Mouse (Mus musculus) ovary, postnatal 36 days (tissue): ENCODE data around the gene Plcl2.
A peak's percentile ranks its signal among the peaks of the same experiment; 100 is the strongest.
"Not testable (repeated sequence)": the region's sequence is repeated elsewhere in the genome, so short reads cannot be mapped to it uniquely, and the experiment has no call there.

ENCODE experiments used
- DNase-seq: peaks from one replicate; pipeline ENCODE4 v3.0.0; 2022; ENCODE audit warnings: low spot score, mixed read lengths

Plcl2 gene

DNA sequence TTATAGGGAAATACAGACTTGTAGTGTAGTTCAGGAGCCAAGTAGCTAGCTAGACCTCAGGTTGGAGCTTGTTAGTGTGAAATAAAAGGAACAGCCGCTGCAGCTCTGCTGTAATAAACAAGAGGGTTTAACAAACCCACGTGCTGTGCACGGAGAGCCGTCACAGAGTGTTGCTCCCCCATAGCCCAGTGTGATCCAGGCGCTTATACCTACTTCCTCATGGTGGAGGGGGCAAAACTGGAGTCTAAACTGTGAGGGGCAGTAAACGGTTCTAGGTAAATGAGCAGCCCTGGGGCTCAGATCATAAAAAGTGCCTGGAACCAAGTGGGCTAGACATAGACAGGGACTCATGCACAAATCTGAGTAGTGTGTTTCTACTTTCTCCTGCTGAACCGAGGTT, 165.4 kb downstream of the Plcl2 start:
- no peak for DNase-seq

DNA sequence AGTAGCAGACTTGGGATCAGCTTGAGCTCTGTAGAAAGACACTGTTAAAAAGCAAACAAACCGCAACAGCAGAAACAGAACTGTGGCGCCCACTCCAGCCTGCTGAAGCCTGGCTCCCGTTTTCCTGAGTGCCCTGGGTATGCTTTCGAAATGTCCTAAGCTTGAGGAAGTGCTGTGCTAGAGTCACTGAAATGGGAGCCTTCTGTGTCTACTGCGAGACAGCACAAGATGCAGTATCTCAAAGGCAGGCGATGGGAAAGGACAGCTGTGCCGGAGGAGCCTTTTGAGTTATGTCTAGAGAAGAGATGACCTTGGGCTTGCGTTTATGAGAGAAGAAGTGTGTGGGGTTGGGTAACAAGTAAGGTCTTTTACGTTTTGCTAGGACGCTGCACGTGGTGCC, 166.0 kb downstream of the Plcl2 start:
- DNase-seq, result no peak

DNA sequence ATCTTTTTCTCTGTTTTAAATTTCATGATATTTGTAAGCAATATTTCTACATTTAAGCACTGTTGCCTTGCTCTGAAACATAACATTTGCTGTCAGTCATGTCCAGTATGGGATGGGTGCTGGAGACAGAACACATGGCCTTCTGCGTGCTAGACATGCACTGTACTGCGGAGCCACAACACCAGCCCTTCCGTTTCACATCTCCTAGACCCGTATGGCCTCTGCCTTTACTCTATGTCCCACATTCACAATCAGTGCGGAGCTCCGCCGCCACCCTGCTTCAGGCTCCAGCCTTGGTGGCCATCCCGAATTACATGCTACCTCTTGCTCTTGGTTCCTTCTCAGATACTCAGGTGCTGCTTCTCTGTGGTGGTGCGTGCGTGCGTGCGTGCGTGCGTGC, 168.1 kb downstream of the Plcl2 start:
- DNase-seq, result no peak

DNA sequence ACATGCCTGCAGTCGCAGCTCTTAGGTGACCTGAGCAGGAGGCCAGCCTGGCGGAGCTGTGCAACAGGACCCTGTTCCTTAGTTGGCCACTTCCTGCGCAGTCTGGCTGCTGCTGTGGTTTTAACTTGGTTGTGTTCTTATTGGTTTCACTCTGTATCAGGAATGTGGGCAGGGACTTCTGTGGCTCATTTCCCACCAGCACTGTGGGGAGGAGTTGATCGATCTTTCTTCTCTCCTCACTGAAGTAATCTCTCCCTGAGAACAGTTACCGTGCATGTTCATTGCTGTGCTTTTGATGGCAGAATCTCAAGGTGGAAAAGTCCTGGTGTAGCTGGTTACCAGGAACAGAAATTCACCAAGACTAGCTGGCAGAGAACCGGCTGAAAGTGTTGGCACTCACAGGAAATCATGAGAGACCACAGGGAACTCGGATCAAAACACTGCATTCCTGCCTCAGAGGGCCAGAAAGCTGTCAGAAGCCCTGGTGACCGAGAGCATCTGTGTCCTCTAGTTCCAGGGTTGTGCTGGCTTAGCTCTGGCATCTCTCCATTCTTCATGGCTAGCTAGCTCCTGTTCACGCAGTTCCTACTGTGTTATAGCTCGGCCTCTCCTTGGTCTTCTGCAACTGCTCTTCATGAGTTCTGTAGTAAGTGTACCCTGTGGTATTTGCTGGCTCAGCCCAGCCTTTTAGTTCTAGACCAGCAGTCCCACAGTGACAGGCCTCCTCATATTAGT, 168.9 kb downstream of the Plcl2 start:
- DNase-seq, result peak; percentile 42

DNA sequence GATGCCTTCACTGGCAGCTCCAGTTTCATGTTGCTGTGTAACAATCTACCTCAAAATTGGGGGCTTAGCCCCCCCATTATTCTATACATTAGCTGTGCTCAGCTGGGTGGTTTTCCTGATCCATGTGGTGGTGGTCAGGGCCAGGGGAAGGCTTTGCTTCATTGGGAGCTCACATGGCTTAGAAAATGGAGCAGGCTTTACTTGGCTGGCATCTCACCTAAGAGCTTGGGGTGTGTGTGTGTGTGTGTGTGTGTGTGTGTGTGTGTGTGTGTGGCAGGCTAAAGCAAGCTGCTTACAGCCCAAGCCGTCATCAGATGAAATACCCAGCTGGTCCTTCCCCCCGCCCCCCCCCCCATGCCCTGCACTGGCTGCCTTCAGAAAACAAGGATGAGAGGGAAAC, 169.5 kb downstream of the Plcl2 start:
- no peak for DNase-seq

DNA sequence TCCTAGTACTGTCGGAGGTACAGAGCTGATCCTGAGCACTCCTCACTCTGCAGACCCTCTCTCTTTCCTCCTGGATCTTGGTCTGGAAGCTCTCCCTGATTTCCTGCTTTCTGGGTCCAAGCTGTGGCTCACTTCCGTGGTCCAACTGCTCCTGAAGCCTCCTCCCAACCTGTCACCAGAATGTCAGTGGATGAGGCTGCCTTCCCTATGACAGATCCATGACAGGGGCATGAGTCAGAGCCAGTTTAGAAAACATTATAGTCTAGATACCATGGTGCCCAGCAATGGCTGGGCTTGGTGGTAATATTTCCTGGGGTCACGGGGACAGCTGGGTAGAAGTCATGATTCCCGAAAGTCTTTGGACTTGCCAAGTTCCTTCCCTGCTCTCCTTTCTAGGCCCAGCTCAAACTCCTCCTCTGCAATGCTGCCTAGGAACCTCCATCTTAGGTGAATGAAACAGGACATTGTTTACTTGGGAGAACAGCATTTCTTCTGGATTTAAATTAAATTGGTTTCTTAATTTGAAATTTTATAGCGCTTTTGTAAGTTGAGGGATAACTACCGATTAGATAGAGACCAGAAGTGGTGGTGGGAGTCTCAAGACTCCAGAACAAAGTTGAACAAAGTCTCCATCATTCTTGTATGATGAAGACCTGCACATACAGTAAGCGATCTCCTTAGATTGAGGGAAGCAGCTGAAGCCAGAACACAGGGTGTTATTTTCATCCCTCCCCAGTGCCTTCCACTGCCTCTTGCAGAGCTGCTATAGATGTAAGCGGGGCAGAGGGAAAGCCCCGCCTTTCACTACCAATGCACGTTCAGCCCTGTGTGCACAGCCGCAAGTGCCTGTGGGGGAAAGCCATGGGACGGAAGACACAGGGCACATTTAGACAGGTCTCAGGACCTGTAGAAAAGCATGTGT, 170.7 kb downstream of the Plcl2 start:
- no peak for DNase-seq

DNA sequence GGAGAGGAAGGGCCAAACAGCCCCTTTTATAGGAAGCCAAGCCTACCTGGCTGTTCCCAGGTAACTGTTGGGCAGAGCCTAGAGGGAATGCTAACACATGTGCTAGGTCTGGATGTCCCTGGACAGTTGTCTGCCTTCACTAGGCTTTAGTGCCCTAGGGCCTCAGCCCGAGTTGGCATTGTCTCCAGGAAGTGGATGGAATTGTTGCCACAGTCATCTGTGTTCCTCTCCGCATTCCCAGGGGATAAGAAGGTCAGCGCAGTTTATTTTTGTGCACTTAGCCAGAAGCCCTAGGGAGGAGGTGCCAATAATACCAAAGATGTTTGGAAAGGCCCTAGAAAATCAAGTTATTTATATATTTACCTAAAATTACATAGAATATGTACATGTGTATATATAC, 173.5 kb downstream of the Plcl2 start:
- no peak for DNase-seq

DNA sequence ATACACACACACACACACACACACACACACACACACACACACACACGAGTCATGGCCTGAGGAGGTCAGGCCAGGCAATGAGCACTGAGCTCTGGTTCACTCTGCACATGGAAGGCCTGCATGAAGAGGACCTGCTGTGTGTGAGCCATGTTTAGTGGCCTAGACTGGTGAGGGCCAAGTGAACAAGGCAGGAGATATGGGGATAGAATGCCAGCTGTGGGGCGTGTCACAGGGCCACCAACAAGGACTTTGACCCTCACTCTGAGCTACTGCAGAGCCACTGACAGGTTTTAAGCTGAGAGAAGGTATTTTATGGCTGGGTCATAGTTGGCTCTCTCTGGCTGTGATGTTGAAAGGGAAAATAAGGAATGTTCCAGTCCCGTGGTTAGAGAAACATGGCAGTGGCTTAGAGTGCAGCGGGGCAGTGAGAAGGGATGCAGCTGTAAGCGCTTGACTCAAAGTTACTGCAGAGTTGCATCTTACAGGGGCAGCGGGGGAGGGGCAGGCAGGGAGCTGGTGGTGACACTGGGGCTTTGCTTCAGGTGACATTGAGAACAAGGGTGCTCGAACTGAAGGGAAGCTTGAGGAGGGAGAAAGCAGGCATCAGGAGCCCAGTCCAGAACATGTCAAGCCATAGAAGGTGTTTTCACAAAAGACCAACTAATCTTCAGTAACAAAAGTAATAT, 175.9 kb downstream of the Plcl2 start:
- DNase-seq, result no peak

DNA sequence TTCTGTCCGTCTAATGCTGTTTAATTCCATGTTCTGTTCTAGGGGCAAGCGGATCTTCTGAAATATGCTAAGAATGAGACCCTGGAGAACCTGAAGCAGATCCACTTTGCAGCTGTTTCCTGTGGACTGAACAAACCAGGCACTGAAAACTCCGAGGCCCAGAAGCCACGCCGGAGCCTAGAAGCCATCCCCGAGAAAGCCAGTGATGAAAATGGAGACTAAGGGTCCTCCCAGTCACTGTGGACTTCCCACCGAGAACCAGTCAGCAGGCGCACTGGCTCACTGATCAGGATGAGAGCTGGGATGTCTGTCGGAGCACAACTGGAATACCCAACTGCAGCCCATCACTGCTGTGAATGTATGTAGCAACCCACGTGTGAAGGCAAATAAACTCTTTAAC, 178.5 kb downstream of the Plcl2 start:
- DNase-seq, result no peak

DNA sequence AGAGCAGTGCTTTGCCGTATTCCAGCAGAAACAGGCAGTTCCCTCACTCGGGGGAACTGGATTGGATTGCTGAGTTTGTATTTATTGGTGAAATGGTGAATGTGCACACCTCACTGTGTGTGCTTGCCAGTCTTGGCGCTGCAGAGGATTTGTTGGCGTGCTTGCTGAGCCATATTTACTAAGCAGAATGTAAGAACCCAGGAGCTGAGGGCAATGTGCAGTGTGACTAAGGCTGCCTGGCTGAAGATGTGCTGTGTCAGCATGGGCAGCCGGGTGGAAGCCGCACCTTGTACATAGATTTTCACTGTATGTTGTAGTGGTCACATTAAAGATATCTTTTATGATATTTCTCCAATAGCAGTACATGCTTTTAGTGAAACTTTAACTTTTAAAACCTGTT, 178.9 kb downstream of the Plcl2 start:
- no peak for DNase-seq

DNA sequence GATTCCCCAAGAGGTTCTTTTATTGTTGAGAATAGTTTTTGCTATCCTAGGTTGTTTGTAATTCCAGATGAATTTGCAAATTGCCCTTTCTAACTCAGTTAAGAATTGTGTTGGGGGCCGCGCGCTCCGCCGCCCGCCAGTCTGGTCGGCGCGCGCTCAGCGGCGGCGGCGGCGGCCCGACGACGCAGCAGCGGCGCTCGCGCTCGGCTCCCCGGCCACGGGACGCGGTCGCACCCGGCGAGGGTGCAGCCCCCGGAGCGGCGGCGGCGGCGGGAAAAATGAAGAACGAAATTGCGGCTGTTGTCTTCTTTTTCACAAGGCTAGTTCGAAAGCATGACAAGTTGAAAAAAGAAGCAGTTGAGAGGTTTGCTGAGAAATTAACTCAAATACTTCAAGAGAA, 189.2 kb downstream of the Plcl2 start:
- DNase-seq, result not testable (repeated sequence)

DNA sequence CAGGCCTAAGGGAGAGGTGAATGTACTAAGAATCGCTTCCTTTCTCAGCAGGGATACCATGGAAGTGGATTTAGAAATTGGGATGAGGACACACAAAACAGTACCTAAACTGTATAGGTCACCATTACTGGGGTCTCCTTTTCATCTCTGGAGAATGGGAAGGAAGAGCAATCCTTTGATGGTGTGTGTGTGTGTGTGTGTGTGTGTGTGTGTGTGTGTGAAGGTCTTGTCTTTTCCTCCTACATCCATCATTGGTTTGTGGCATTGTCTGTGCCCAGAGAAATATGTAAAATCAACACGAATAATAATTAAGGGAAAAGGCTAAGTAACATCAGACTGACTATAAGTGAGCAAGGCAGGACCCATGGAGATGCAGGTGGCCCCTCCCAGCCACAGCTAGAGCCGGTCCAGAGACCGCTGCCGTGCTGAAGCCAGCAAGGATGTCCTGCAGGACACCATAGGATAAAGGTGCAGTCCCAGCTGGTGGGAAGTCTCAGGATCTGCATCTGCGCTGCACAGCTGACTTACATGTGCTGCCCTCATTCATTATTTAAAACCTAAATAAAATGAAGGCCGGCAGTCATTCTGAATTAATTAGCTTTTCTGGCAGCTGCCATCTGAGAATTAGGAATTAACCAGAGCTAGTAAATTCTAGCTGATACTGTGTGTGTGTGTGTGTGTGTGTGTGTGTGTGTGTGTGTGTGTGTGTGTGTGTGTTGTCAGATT, 201.5 kb downstream of the Plcl2 start:
- DNase-seq, result no peak

DNA sequence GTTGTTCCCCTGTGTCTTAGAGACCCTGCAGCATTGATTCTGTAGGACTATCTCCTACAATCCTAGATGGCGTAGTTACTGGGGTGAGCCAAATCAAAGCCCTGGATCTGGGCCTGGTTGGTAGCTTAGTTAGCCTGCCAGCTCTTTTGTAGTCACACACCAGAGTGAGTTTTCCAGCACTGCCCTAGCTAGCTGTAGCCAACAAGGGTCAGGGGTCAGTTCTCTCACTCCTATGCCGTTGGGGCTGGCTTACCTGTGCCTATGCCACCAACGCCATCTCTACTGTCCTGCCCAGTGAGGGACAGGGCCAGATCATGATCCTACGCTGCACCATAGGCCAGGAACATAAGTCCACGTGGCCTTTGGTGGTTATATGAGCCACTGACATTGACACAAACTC, 208.4 kb downstream of the Plcl2 start:
- DNase-seq, result no peak

DNA sequence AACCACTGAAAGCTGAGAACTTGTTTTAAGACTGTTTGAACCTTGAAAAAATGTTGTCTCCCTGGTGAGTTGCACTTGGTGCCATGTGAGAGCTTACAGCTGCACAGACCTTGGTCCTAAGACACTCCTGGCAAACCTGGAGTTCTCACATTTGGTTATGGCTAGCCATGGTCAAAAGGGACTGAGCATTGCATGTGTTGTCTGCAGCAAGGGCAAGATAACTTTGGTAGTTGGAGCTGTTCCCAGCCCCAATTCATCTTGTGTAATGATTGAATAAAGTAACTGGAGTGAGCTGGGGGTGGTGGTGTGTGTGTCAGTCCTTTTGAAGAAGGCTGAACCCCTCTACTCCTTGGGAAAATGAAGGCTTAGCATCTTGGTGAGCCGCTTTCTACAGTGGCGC, 215.2 kb downstream of the Plcl2 start:
- DNase-seq, result no peak

DNA sequence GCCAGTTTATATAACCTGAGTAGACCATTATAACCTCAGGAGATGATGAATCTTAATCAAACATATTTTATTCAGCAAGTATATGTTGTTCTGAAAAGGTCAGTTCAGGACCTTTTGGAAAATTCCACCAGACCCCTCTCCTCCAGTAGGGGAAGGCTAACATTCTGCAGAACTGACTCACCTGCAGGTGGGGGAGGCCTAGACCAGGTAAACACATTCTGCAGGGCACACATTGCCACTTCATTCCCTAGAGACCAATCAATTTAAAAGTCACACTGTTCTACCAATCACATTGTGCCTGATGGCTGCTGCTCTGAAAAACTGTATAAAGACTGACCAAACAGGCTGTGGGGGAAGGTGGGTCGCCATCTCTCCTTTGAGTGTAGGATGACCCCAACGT, 217.1 kb downstream of the Plcl2 start:
- no peak for DNase-seq

DNA sequence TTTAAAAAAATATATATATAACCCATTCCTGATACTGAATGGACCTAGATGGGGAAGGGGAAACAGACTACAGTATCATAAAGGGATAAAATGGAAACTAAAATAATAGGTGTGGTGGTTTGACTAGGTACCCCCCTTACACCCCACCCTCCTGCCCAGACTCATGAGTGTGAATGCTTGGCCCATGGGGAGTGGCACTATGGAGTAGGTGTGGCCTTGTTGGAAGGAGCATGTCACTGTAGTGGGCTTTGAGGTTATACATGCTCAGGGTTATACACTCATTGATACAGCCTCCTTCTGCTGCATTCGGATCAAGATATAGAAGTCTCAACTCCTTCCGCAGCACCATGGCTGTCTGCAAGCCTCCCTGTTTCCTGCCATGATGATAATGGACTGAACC, 219.8 kb downstream of the Plcl2 start:
- DNase-seq, result no peak

DNA sequence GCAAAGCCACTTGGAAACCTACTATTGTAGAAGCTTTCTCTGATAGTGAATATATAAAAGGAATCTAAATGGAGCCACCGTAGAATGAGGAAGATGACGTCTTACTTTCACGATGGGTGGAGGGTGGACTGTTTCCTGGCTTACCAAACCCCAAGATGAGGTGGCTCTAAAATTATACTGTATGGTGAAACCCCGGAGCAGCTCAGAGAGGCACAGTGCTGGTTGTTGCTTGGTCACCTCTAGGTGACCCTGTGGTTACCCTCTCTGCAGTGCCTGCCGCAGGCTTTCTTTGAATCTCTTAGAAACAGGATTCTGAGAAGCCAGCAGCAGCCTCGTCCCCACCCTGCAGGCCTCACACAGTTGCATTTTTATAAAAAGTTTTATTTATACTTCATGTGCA, 220.4 kb downstream of the Plcl2 start:
- DNase-seq, result no peak

DNA sequence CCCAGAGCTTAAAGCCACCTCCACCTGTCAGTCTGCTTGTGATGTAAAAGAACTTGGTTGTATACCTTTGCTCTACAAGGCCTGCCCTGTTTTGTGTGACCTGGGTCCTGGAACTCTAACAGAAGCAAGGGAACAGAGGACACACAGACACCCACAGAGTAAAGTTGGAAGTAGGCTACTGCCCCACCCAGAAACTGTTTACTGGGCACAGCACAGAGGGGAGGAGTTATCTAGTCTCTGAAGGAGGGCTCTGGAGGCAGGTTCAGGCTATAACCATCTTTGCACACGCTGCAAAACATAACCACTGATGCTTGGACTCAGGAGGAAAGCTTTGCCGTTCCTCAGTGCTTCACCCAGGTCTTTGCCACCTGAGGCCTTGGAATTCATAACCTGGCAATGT, 221.7 kb downstream of the Plcl2 start:
- DNase-seq, result no peak

DNA sequence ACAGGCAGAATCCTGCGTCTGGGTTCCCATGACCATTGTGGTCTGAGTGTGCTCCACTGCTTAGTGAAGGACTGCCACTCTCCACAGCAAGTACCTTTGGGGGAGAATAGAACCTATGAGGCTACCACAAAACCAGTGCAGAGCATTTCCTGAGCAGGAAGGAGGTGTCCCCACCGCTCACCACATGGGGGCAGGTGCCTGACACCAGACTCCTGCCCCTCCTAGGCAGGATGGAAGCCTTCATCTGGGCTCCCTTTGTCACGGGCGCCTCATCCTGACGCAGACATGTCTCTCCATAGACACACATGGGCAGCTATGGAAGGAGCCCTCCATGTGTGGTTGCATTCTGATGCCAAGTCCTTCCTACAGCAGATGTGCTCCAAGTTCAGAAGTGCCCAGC, 222.7 kb downstream of the Plcl2 start:
- DNase-seq, result no peak

DNA sequence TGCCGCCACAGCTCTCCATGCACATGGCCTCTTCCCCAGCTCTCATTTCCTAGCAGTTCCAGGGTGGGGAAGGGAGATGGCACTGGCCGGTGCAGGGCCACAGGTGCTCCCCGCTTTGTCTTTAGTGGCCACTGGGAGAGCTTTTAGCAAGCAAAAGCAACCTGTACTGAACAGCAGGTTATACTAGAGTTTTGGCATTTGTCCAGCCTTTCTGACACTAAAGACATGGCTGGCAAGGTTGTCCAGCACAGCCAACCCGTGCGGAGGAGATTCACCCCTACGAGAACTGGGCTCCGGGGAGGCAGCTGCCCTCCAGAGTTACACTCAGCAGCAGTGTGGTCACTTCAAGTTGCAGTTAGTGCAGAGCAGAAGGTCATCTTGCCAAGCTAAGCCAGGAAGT, 224.2 kb downstream of the Plcl2 start:
- no peak for DNase-seq

DNA sequence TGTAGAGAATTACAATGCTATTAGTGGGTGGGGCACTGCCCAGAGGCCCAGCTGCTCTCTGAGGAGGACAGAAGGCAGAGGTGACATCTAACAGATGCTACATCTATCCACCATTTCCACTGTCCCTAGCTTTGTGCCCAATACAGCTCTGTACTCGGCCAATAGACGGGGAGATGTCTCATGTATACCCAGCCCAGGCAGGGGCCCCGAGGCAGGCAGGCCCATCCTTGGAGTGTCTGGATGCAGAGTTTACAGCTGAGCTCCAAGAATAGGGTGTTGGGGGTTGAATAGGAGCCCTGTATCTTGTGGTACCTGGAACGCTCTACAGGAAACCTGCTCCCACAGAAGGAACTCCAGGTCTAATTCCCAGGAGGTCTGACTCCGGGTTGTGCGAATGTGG, 225.6 kb downstream of the Plcl2 start:
- no peak for DNase-seq

DNA sequence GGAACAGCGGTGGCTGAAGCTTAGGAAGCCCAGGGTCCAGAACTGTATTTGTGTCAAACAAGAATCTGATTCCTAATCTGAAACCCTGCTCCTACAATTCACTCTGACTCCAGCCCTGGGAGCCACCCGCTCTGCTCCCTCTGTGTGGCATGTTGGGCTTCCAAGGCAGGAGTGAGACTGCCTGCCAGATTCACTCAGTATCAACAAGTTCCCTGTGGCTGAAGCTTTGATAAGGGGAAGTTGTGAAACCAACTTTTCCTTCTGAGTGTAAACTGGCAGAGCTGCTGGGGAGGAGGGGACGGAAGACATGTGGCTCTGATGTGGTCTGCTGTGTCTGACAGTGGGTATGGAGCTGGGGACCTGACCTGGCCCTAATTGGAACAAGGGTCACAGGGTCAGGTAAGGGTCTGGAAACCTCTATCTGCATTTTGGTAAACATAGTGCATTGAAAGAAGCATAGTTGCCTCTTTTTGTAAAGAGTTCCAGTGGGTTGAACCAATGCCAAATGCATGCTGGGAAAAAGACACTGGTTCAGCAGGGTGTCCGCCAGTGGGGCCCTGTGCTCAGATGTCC, 226.3 kb downstream of the Plcl2 start:
- DNase-seq, result peak; percentile 49
